Mouse (Mus musculus) hindbrain, embryonic 12.5 days (tissue): ENCODE data around the gene Otor. TPM values are rescaled to one million over a fixed set of nuclear protein-coding genes. Genes with fewer than 3 reads are reported as not detected.

Experiments
- ATAC-seq: fragments of 200-750 bp; cut with Nextera tagmentation; 2 replicates; pipeline ENCODE4 v1.8.0; 2017; ENCODE audit warnings: moderate TSS enrichment; ENCODE audit not compliant: low FRiP score
- H3K27ac ChIP-seq: fragments of 300-500 bp; sonication (generic); 2 replicates; pipeline ENCODE4 v1.5.1; 2016; ENCODE audit warnings: mild to moderate bottlenecking
- H3K27me3 ChIP-seq: fragments of 300-500 bp; sonication (generic); 2 replicates; pipeline ENCODE4 v1.6.1; 2016; ENCODE audit warnings: mild to moderate bottlenecking
- H3K36me3 ChIP-seq: fragments of 300-500 bp; sonication (generic); 2 replicates; pipeline ENCODE4 v1.6.1; 2016; ENCODE audit warnings: mild to moderate bottlenecking
- H3K4me1 ChIP-seq: fragments of 300-500 bp; sonication (generic); 2 replicates; pipeline ENCODE4 v1.6.1; 2016
- H3K4me2 ChIP-seq: fragments of 300-500 bp; sonication (generic); replicated peaks from 2 replicates; pipeline ENCODE4 v1.6.1; 2016; ENCODE audit warnings: mild to moderate bottlenecking
- H3K4me3 ChIP-seq: fragments of 300-500 bp; sonication (generic); 2 replicates; pipeline ENCODE4 v1.5.1; 2016; ENCODE audit warnings: mild to moderate bottlenecking
- H3K9ac ChIP-seq: fragments of 300-500 bp; sonication (generic); 2 replicates; pipeline ENCODE4 v1.6.1; 2016; ENCODE audit warnings: mild to moderate bottlenecking, moderate library complexity
- H3K9me3 ChIP-seq: fragments of 300-500 bp; sonication (generic); replicated peaks from 2 replicates; pipeline ENCODE4 v1.6.1; 2016; ENCODE audit warnings: mild to moderate bottlenecking
- WGBS: fragments of 180-500 bp; shearing (Covaris S2); methylation state at CpG from one replicate; pipeline ENCODE4 v1.1.7; 2016; 5-methylcytosine and 5-hydroxymethylcytosine counted together
- polyA plus RNA-seq: library from polyadenylated mRNA; unstranded; fragments of >200 nt; fragmentation: Nextera tagmentation; extraction: Ambion mirVana; gene quantifications from 2 replicates; pipeline ENCODE4 v1.2.1, GENCODE M21; 2016

The Otor gene
- polyA plus RNA-seq, 1 experiment from 2014 or later, result 4.9 TPM

- H3K9ac ChIP-seq, result no peak overlapping the region
- WGBS, result 75% methylated on average over 3 of the region's 3 CpGs
- H3K9me3 ChIP-seq, result no peaks in the 10 kb centered on the region
- H3K27ac ChIP-seq, result no peak overlapping the region
- no peak for ATAC-seq
- no peak overlapping the region for H3K4me2 ChIP-seq
- H3K4me1 ChIP-seq, result peaks cover 9% of the 10 kb centered on the region
- no peaks in the 10 kb centered on the region; the same call in 1 of the 2 replicates for H3K27me3 ChIP-seq
- H3K4me3 ChIP-seq, result no peak overlapping the region
- no peaks in the 10 kb centered on the region for H3K36me3 ChIP-seq
These were observed 3.4 kb downstream of the Otor start for GRCm38 (mm10) chr2:143081693-143082092.

GRCm38 (mm10) chr2:143084852-143085397 lies 6.7 kb downstream of the Otor start:
- no peaks in the 10 kb centered on the region for H3K9me3 ChIP-seq
- 72% methylated on average over 2 of the region's 2 CpGs for WGBS
- ATAC-seq, result no peak

DNA sequence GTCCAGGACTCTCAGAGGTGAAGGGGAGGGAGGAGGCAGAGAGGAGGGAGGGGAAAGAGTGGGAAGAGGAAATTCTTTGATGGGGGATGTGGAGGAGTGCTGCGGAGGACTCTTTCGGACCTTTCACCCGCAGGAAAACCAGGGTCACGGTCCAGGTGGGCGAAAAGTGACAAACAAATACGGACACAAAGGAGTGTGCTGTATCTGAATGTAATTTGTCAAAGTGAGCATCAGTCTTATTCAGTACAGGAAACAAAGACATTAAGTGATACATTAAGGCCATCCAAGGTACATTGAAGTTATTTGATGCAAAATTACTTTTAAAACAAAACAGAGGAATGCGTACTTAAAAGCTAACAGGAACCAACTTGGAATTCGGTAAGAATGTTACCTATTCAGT lies 11.6 kb downstream of the Otor start:
- no peak overlapping the region for H3K4me2 ChIP-seq
- WGBS, result 88% methylated on average over 8 of the region's 8 CpGs
- H3K4me1 ChIP-seq, result peaks cover 2% of the 10 kb centered on the region; the same call in 1 of the 2 replicates
- no peaks in the 10 kb centered on the region for H3K36me3 ChIP-seq
- H3K9me3 ChIP-seq, result no peaks in the 10 kb centered on the region
- H3K27me3 ChIP-seq, result no peaks in the 10 kb centered on the region
- H3K9ac ChIP-seq, result no peak overlapping the region
- H3K4me3 ChIP-seq, result no peak overlapping the region
- no peak overlapping the region for H3K27ac ChIP-seq
- ATAC-seq, result no peak

More at GRCm38 (mm10) chr2:143084852-143085397, 6.7 kb downstream of the Otor start:
- Histone ChIP-seq H3K36me3 (no peaks in the 10 kb centered on the region), H3K27ac (no peak overlapping the region), H3K9ac (no peak overlapping the region), H3K4me3 (no peak overlapping the region), H3K4me2 (no peak overlapping the region), H3K27me3 (no peaks in the 10 kb centered on the region; the same call in 1 of the 2 replicates), H3K4me1 (no peaks in the 10 kb centered on the region)

DNA sequence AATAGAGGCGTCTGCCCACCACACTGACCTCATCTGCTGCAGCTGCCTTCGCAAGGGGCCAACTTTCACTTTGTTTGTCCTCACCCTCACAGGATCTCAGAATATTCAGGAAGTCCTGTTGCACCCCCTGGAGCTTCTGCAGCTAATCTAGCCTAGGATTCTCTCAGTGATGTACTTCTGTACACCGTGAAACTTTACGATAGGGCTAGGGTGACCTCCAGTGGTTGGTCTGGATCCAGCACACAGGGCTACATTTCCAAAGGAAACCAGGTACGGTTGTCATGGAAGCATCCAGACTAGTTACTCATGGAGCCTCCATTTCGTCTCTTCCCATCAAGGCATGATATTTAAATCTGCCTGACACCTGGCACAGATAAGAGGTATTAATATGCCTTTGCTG lies 15.5 kb downstream of the Otor start:
- 38% methylated on average over 6 of the region's 6 CpGs for WGBS
- Histone ChIP-seq H3K9me3 (no peaks in the 10 kb centered on the region), H3K4me3 (no peak overlapping the region), H3K27ac (no peak overlapping the region), H3K36me3 (no peaks in the 10 kb centered on the region), H3K4me2 (no peak overlapping the region), H3K4me1 (peaks cover 2% of the 10 kb centered on the region; the same call in 1 of the 2 replicates), H3K9ac (no peak overlapping the region), H3K27me3 (no peaks in the 10 kb centered on the region)
- peak; percentile 81 for ATAC-seq

GRCm38 (mm10) chr2:143094761-143095160 lies 16.5 kb downstream of the Otor start:
- no peaks in the 10 kb centered on the region for H3K9me3 ChIP-seq
- H3K36me3 ChIP-seq, result no peaks in the 10 kb centered on the region
- WGBS, result 61% methylated on average over 6 of the region's 6 CpGs
- ATAC-seq, result no peak
- no peak overlapping the region for H3K4me3 ChIP-seq
- no peaks in the 10 kb centered on the region for H3K27me3 ChIP-seq
- H3K9ac ChIP-seq, result no peak overlapping the region
- no peak overlapping the region for H3K4me2 ChIP-seq
- peaks cover 2% of the 10 kb centered on the region; the same call in 1 of the 2 replicates for H3K4me1 ChIP-seq
- no peak overlapping the region for H3K27ac ChIP-seq

DNA sequence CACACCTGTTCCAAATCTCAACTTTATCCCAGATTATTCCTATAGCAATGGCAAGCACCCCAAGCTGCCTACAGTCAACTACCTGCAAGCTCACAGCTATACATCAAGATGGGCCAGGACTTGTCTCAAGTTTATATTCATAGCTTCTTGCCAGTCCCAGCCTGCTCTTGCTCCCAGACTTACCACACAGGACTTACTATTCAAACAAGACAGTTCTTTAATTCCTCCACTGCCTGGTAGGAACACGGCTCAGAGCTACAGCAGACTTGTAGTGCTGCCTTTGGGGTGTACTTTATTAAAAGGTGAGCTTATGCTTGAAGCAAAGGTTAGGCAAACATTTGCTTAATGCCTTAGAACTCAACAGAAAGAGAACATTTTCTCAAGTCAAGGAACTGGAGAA lies 18.9 kb downstream of the Otor start:
- no peak for ATAC-seq
- Histone ChIP-seq H3K36me3 (no peaks in the 10 kb centered on the region), H3K9me3 (no peaks in the 10 kb centered on the region), H3K4me3 (no peak overlapping the region), H3K9ac (no peak overlapping the region), H3K4me1 (peaks cover 2% of the 10 kb centered on the region; the same call in 1 of the 2 replicates), H3K4me2 (no peak overlapping the region), H3K27me3 (no peaks in the 10 kb centered on the region), H3K27ac (no peak overlapping the region)
- 61% methylated on average over 1 of the region's 1 CpGs for WGBS

- Histone ChIP-seq H3K4me1 (no peaks in the 10 kb centered on the region), H3K27me3 (no peaks in the 10 kb centered on the region), H3K36me3 (no peaks in the 10 kb centered on the region), H3K4me2 (no peak overlapping the region), H3K4me3 (no peak overlapping the region), H3K27ac (no peak overlapping the region), H3K9ac (no peak overlapping the region), H3K9me3 (no peaks in the 10 kb centered on the region)
- peak; percentile 42; the same call in 1 of the 2 replicates for ATAC-seq
- WGBS, result 74% methylated on average over 1 of the region's 1 CpGs
These were observed 35.6 kb downstream of the Otor start for GRCm38 (mm10) chr2:143113859-143114258.

DNA sequence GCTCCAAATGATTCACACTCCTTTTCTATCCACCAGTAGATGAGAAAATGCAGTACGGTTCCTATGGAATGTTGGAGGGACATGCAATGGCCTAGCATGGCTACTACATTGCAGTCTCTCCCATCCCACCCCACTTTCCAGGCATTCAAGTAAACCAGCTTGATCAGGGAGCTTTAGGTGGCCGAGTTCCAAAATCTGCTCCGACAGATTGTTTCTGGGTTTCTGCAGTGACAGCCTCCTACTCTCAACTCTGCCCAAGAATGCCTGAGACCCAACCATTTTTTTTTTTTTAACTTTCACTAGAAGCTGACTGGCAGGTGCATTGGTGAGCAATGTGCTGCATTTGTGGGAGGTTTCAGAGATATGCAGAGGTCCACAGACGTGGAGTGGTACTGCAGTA lies 36.4 kb downstream of the Otor start:
- Histone ChIP-seq H3K4me3 (no peak overlapping the region), H3K27me3 (no peaks in the 10 kb centered on the region), H3K9me3 (no peaks in the 10 kb centered on the region), H3K4me2 (no peak overlapping the region), H3K9ac (no peak overlapping the region), H3K4me1 (no peaks in the 10 kb centered on the region), H3K27ac (no peak overlapping the region), H3K36me3 (no peaks in the 10 kb centered on the region)
- WGBS, result 86% methylated on average over 4 of the region's 4 CpGs
- no peak for ATAC-seq

GRCm38 (mm10) chr2:143117453-143117852 lies 39.2 kb downstream of the Otor start:
- Histone ChIP-seq H3K9ac (no peak overlapping the region), H3K27ac (no peak overlapping the region), H3K4me1 (no peaks in the 10 kb centered on the region), H3K36me3 (no peaks in the 10 kb centered on the region), H3K4me3 (no peak overlapping the region), H3K27me3 (no peaks in the 10 kb centered on the region), H3K9me3 (no peaks in the 10 kb centered on the region), H3K4me2 (no peak overlapping the region)
- ATAC-seq, result no peak
- WGBS, result 62% methylated on average over 3 of the region's 3 CpGs

DNA sequence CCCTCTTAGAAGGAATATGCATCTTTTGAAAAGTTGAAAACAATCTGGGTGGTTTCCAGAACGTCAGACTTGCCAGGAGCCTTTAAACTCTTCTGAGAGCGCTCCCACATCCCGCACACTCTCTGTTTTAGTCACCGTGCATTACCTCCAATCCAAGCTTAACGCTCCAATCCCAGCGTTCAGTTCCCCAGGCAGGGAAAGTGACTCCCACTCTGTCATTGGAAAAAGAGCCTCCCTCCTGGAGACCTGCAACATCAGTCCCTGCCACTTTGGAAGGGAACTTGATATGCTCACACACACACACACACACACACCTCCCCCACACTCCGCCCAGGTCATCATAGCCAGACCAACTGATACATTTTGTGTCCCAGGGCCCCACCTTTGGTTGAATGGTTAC lies 39.9 kb downstream of the Otor start:
- H3K4me3 ChIP-seq, result no peak overlapping the region
- ATAC-seq, result no peak
- H3K4me1 ChIP-seq, result no peaks in the 10 kb centered on the region
- no peak overlapping the region for H3K9ac ChIP-seq
- H3K9me3 ChIP-seq, result no peaks in the 10 kb centered on the region
- H3K4me2 ChIP-seq, result no peak overlapping the region
- WGBS, result 84% methylated on average over 7 of the region's 7 CpGs
- H3K27ac ChIP-seq, result no peak overlapping the region
- no peaks in the 10 kb centered on the region for H3K36me3 ChIP-seq
- no peaks in the 10 kb centered on the region for H3K27me3 ChIP-seq

GRCm38 (mm10) chr2:143131098-143131646 lies 52.9 kb downstream of the Otor start:
- ATAC-seq, result no peak
- 77% methylated on average over 5 of the region's 5 CpGs for WGBS
- no peaks in the 10 kb centered on the region for H3K9me3 ChIP-seq
- H3K4me2 ChIP-seq, result no peak overlapping the region
- no peak overlapping the region for H3K27ac ChIP-seq
- H3K4me3 ChIP-seq, result no peak overlapping the region
- no peaks in the 10 kb centered on the region for H3K4me1 ChIP-seq
- no peak overlapping the region for H3K9ac ChIP-seq
- H3K27me3 ChIP-seq, result no peaks in the 10 kb centered on the region
- H3K36me3 ChIP-seq, result no peaks in the 10 kb centered on the region
